Mouse (Mus musculus): ENCODE data around the gene Plac1. TPM values are rescaled to one million over a fixed set of nuclear protein-coding genes. Genes with fewer than 3 reads are reported as not detected.

Gene Plac1
- total and polyA plus RNA-seq, 3 experiments: not detected

GRCm38 (mm10) chrX:53059426-53060007 lies 180.4 kb downstream of the Plac1 start:
- no peak overlapping the region for H3K27ac ChIP-seq (ENCODE audit: insufficient read depth, low read depth)
- peak; percentile 3 for DNase-seq (ENCODE audit: extremely low read depth)
- H3K4me1 ChIP-seq (ENCODE audit: control insufficient read depth in 1 of 2, insufficient read depth in 2 of 2): 0 out of 4 replicates have a peak, but pooled peaks cover 0 to 4% of the 10 kb centered on the region in 2 experiments
- H3K9me3 ChIP-seq (replicated peaks; ENCODE audit: low read length): no peaks in the 10 kb centered on the region
- H3K4me3 ChIP-seq (replicated peaks in 1 of 3; ENCODE audit: low read depth in 2 of 3, low read length in 2 of 3, poor library complexity in 1 of 3): no peak overlapping the region
- no peaks in the 10 kb centered on the region for H3K79me2 ChIP-seq (replicated peaks; ENCODE audit: control insufficient read depth, extremely low read depth, insufficient read depth, poor library complexity, severe bottlenecking)
- in situ Hi-C loops (cut with MboI; ENCODE audit: low pct_ligation_motif_present, low pct_unique_long_range_greater_than_20kb, low sequenced_read_pairs): no loop called here
- TF ChIP-seq JUND (conservative IDR thresholded peaks at IDR 0.05; ENCODE audit: low read depth, low read length) (no peak), TCF12 (IDR thresholded peaks at IDR 0.05; ENCODE audit: low read depth, low read length) (no peak), MAZ (IDR thresholded peaks at IDR 0.05; ENCODE audit: low read depth, low read length) (no peak), ZMIZ1 (IDR thresholded peaks at IDR 0.05; ENCODE audit: low read depth, low read length) (no peak), POLR2AphosphoS2 (IDR thresholded peaks at IDR 0.05; ENCODE audit: low read depth, low read length) (no peak), TBP (conservative IDR thresholded peaks at IDR 0.05; ENCODE audit: low read depth, low read length) (no peak)
- no peaks in the 10 kb centered on the region for H3K36me3 ChIP-seq (replicated peaks in 1 of 2; ENCODE audit: control insufficient read depth in 1 of 2, insufficient read depth in 1 of 2, low read length in 1 of 2)
- no peak overlapping the region for H3K9ac ChIP-seq (ENCODE audit: insufficient read depth, low read depth)
- H3K27me3 ChIP-seq (replicated peaks): no peaks in the 10 kb centered on the region
- H3K4me2 ChIP-seq (ENCODE audit: insufficient read depth, low read depth, poor library complexity, severe bottlenecking): no peak overlapping the region
- dilution Hi-C loops (cut with MboI; ENCODE audit: extremely low pct_ligation_motif_present, extremely low pct_unique_long_range_greater_than_20kb, low sequenced_read_pairs): no loop called here

- Histone ChIP-seq H3K36me3 (replicated peaks in 1 of 2; ENCODE audit: control insufficient read depth in 1 of 2, insufficient read depth in 1 of 2, low read length in 1 of 2) (peaks cover 0 to 4% of the 10 kb centered on the region in 2 experiments), H3K79me2 (replicated peaks; ENCODE audit: control insufficient read depth, extremely low read depth, insufficient read depth, poor library complexity, severe bottlenecking) (no peaks in the 10 kb centered on the region), H3K9ac (ENCODE audit: insufficient read depth, low read depth) (no peak overlapping the region), H3K4me3 (replicated peaks in 1 of 3; ENCODE audit: low read depth in 2 of 3, low read length in 2 of 3, poor library complexity in 1 of 3) (no peak overlapping the region), H3K9me3 (replicated peaks; ENCODE audit: low read length) (no peaks in the 10 kb centered on the region), H3K4me2 (ENCODE audit: insufficient read depth, low read depth, poor library complexity, severe bottlenecking) (no peak overlapping the region), H3K27ac (ENCODE audit: insufficient read depth, low read depth) (no peak overlapping the region), H3K27me3 (replicated peaks) (no peaks in the 10 kb centered on the region), H3K4me1 (ENCODE audit: control insufficient read depth in 1 of 2, insufficient read depth in 2 of 2) (0 out of 4 replicates have a peak, but pooled peaks cover 0 to 4% of the 10 kb centered on the region in 2 experiments)
- in situ Hi-C loops (cut with MboI; ENCODE audit: low pct_ligation_motif_present, low pct_unique_long_range_greater_than_20kb, low sequenced_read_pairs) (no loop called here), dilution Hi-C loops (cut with MboI; ENCODE audit: extremely low pct_ligation_motif_present, extremely low pct_unique_long_range_greater_than_20kb, low sequenced_read_pairs) (no loop called here)
- TF ChIP-seq ETS1 (conservative IDR thresholded peaks at IDR 0.05; ENCODE audit: low read depth, low read length): no peak
- TF ChIP-seq KAT2A (IDR thresholded peaks at IDR 0.05; ENCODE audit: insufficient replicate concordance, low read length): no peak
- no peak for TF ChIP-seq POLR2AphosphoS2 (IDR thresholded peaks at IDR 0.05; ENCODE audit: low read depth, low read length)
- TF ChIP-seq GABPA (IDR thresholded peaks at IDR 0.05; ENCODE audit: insufficient replicate concordance, low read depth, low read length): no peak
- TF ChIP-seq IRF4 (IDR thresholded peaks at IDR 0.05; ENCODE audit: low read depth, low read length): no peak
- no peak for TF ChIP-seq USF2 (conservative IDR thresholded peaks at IDR 0.05; ENCODE audit: low read depth, low read length)
- no peak for TF ChIP-seq ZMIZ1 (IDR thresholded peaks at IDR 0.05; ENCODE audit: low read depth, low read length)
- TF ChIP-seq ZC3H11A (IDR thresholded peaks at IDR 0.05; ENCODE audit: low read depth, low read length): no peak
- no peak for TF ChIP-seq MAX (IDR thresholded peaks at IDR 0.05; ENCODE audit: low read length)
- no peak for TF ChIP-seq USF1 (IDR thresholded peaks at IDR 0.05; ENCODE audit: low read depth, low read length)
- TF ChIP-seq NRF1 (IDR thresholded peaks at IDR 0.05; ENCODE audit: low read depth, low read length): no peak
- no peak for DNase-seq (ENCODE audit: extremely low read depth)
These were observed 181.2 kb downstream of the Plac1 start for GRCm38 (mm10) chrX:53058459-53059280.
